Mouse (Mus musculus): Measurements from ENCODE around the gene Sept11. TPM values are rescaled to one million over a fixed set of nuclear protein-coding genes. Genes with fewer than 3 reads are reported as not detected.
A peak's percentile ranks its signal among the peaks of the same experiment; 100 is the strongest.

Sept11 gene
- total RNA-seq, 2 experiments from 2014 or later, result 204 to 212 TPM

- peak; percentile 41 for DNase-seq
- intact Hi-C loops (cut with DNase I), result loop anchor here (5.0 to 10.0 kb wide), 3 partner anchors 189 to 489 kb away; partner anchors contain the start of gene Ccdc158
These were observed 70.3 kb downstream of the Sept11 start for GRCm38 (mm10) chr5:93163541-93163940.

GRCm38 (mm10) chr5:93167919-93168516 lies 74.8 kb downstream of the Sept11 start:
- no peak for DNase-seq
- intact Hi-C loops (cut with DNase I), result loop anchor here (10.0 kb wide), 2 partner anchors 193 to 493 kb away; partner anchors contain the start of gene Ccdc158

GRCm38 (mm10) chr5:93168654-93169053 lies 75.4 kb downstream of the Sept11 start:
- no peak for DNase-seq
- intact Hi-C loops (cut with DNase I), result loop anchor here (10.0 kb wide), 2 partner anchors 194 to 494 kb away; partner anchors contain the start of gene Ccdc158

GRCm38 (mm10) chr5:93171420-93171819 lies 78.2 kb downstream of the Sept11 start:
- no peak for DNase-seq
- intact Hi-C loops (cut with DNase I), result no loop called here

- intact Hi-C loops (cut with DNase I), result no loop called here
- DNase-seq, result no peak
These were observed 79.3 kb downstream of the Sept11 start for GRCm38 (mm10) chr5:93172536-93172935.

GRCm38 (mm10) chr5:93174675-93175074 lies 81.4 kb downstream of the Sept11 start:
- DNase-seq, result no peak
- intact Hi-C loops (cut with DNase I), result no loop called here

GRCm38 (mm10) chr5:93178616-93179015 lies 85.4 kb downstream of the Sept11 start:
- DNase-seq, result no peak
- intact Hi-C loops (cut with DNase I), result no loop called here

GRCm38 (mm10) chr5:93180252-93180651 lies 87.0 kb downstream of the Sept11 start:
- intact Hi-C loops (cut with DNase I), result loop anchor here (10.0 kb wide), 1 partner anchor 145 kb away; no protein-coding TSS in a partner anchor
- no peak for DNase-seq

- intact Hi-C loops (cut with DNase I), result loop anchor here (10.0 kb wide), 1 partner anchor 141 kb away; no protein-coding TSS in a partner anchor
- no peak for DNase-seq
These were observed 90.1 kb downstream of the Sept11 start for GRCm38 (mm10) chr5:93183311-93183710.

- intact Hi-C loops (cut with DNase I), result loop anchor here (10.0 kb wide), 1 partner anchor 140 kb away; no protein-coding TSS in a partner anchor
These were observed 91.3 kb downstream of the Sept11 start for GRCm38 (mm10) chr5:93184548-93184947.

GRCm38 (mm10) chr5:93189607-93190006 lies 96.4 kb downstream of the Sept11 start:
- no peak for DNase-seq
- intact Hi-C loops (cut with DNase I), result loop anchor here (10.0 kb wide), 1 partner anchor 135 kb away; no protein-coding TSS in a partner anchor

More at GRCm38 (mm10) chr5:93184548-93184947, 91.3 kb downstream of the Sept11 start:
- no peak for DNase-seq

GRCm38 (mm10) chr5:93190428-93190827 lies 97.2 kb downstream of the Sept11 start:
- intact Hi-C loops (cut with DNase I), result no loop called here
- DNase-seq, result no peak

GRCm38 (mm10) chr5:93198232-93198631 lies 105.0 kb downstream of the Sept11 start:
- no peak for DNase-seq
- intact Hi-C loops (cut with DNase I), result no loop called here

- intact Hi-C loops (cut with DNase I), result no loop called here
- DNase-seq, result no peak
These were observed 107.9 kb downstream of the Sept11 start for GRCm38 (mm10) chr5:93201181-93201580.

GRCm38 (mm10) chr5:93205371-93206108 lies 112.3 kb downstream of the Sept11 start:
- DNase-seq, result peak; percentile 47
- intact Hi-C loops (cut with DNase I), result loop anchor here (2.0 kb wide), 1 partner anchor 61 kb away; the partner anchor contains the start of gene Ccng2

- peak; percentile 96 for DNase-seq
- intact Hi-C loops (cut with DNase I), result loop anchor here (2.0 kb wide), 1 partner anchor 60 kb away; the partner anchor contains the start of gene Ccng2
These were observed 113.1 kb downstream of the Sept11 start, which contains the start of the genes Ccni and 2010109A12Rik for GRCm38 (mm10) chr5:93206109-93207005. Gene Ccni, minus strand, starts transcription at chr5:93206495. Gene 2010109A12Rik, plus strand, starts transcription at chr5:93206518.

GRCm38 (mm10) chr5:93207006-93207348 lies 113.7 kb downstream of the Sept11 start:
- DNase-seq, result peak; percentile 48

GRCm38 (mm10) chr5:93207555-93207954 lies 114.3 kb downstream of the Sept11 start:
- intact Hi-C loops (cut with DNase I), result loop anchor here (2.0 kb wide), 1 partner anchor 59 kb away; the partner anchor contains the start of gene Ccng2
- no peak for DNase-seq

More at GRCm38 (mm10) chr5:93207006-93207348, 113.7 kb downstream of the Sept11 start:
- intact Hi-C loops (cut with DNase I), result loop anchor here (2.0 kb wide), 1 partner anchor 60 kb away; the partner anchor contains the start of gene Ccng2

- intact Hi-C loops (cut with DNase I), result no loop called here
These were observed 125.1 kb downstream of the Sept11 start for GRCm38 (mm10) chr5:93218375-93218774.

GRCm38 (mm10) chr5:93221661-93222060 lies 128.4 kb downstream of the Sept11 start:
- peak; percentile 54 for DNase-seq
- intact Hi-C loops (cut with DNase I), result no loop called here

More at GRCm38 (mm10) chr5:93218375-93218774, 125.1 kb downstream of the Sept11 start:
- DNase-seq, result no peak
